Mouse (Mus musculus) cerebellum, adult 2 months (tissue): Measurements from ENCODE around the gene Selp.

Experiments
- CTCF ChIP-seq: fragments of 200-500 bp; IDR thresholded peaks from 2 replicates; pipeline ENCODE4 v1.5.1; 2011; ENCODE audit warnings: low read depth, mild to moderate bottlenecking, control low read depth, low read length, moderate library complexity, borderline replicate concordance; ENCODE audit not compliant: insufficient read depth
- POLR2A ChIP-seq: fragments of 200-500 bp; IDR thresholded peaks from 2 replicates; pipeline ENCODE4 v1.6.1; 2011; ENCODE audit warnings: low read length, control low read depth, borderline replicate concordance; ENCODE audit not compliant: insufficient read depth

GRCm38 (mm10) chr1:164130013-164130412 is 14.9 kb downstream of the Selp start:
- TF ChIP-seq POLR2A (no peak), CTCF (no peak)
